In the genomic region with DNA sequence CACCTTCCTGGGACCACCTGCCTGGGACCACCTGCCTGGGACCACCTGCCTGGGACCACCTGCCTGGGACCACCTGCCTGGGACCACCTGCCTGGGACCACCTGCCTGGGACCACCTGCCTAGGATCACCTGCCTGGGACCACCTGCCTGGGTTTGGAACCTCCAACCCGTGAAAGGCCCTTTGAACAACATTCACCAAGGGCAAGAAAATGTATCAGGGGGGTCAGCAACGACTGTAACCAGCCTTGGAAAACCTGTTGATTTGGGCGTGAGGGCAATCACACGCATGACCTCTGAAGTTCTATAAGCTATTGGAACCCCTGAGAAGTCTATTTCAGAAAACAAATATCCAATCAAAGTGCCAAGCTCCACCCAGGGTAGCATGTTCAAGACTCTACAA, we compare ENCODE assay signal across 23 mouse cellular contexts. TPM values are rescaled to one million over a fixed set of nuclear protein-coding genes. Genes with fewer than 3 reads are reported as not detected.
DNase-seq lines count a peak whose midpoint lies in the region; ATAC-seq and TF ChIP-seq lines count a peak whose summit lies in the region.
"Had no signal": no experiment of that assay in that cellular context is flagged by ENCODE, and none has a peak within 500 bp of the region (broad histone marks: within the 10 kb centered on the region; RNA-seq: fewer than 3 reads in every experiment).

No protein-coding gene starts in this region.

- H3K9me3 ChIP-seq in heart, embryonic 10.5 days, result no peaks in the 10 kb centered on the region
- H3K9me3 ChIP-seq in heart, embryonic 15.5 days (replicated peaks), result no peaks in the 10 kb centered on the region
- H3K9me3 ChIP-seq in limb, embryonic 13.5 days, result no peaks in the 10 kb centered on the region
- no peaks in the 10 kb centered on the region for H3K9me3 ChIP-seq in limb, embryonic 10.5 days (replicated peaks)
- H3K9me3 ChIP-seq in limb, embryonic 14.5 days (ENCODE audit: control insufficient read depth, low read length), result no peaks in the 10 kb centered on the region
- no peaks in the 10 kb centered on the region for H3K9me3 ChIP-seq in forebrain, embryonic 16.5 days (ENCODE audit: control insufficient read depth, low read length)
- H3K9me3 ChIP-seq: embryonic facial prominence, embryonic 12.5 days; G1E; midbrain, embryonic 15.5 days had no signal

- no peak for ATAC-seq in heart, embryonic 15.5 days (replicated peaks; ENCODE audit: insufficient number of reproducible peaks, insufficient read depth, low FRiP score, low read depth)
- no peak for ATAC-seq in limb, embryonic 13.5 days (ENCODE audit: low FRiP score, low read depth)
- no peak for ATAC-seq in limb, embryonic 14.5 days (ENCODE audit: low FRiP score, low read depth)
- ATAC-seq in forebrain, embryonic 16.5 days, result no peak
- ATAC-seq: forebrain, embryonic 14.5 days; intestine, postnatal 0 days; midbrain, embryonic 15.5 days had no signal

- DNase-seq in heart, embryonic 10.5 days (ENCODE audit: low spot score), result no peak
- DNase-seq in heart, adult 9 months (ENCODE audit: low spot score in 2 of 2), result no peak
- DNase-seq in heart, postnatal 14 days, result no peak
- DNase-seq in limb, embryonic 10.5 days (ENCODE audit: low spot score), result no peak
- no peak for DNase-seq in limb, embryonic 14.5 days (ENCODE audit: low spot score)
- DNase-seq: adrenal gland, adult 8-10 months; cerebellum, adult 11 months; cerebellum, adult 9-11 months; embryo, embryonic 11 days; gastrocnemius, postnatal 25 days; lung, postnatal 36 days; right cerebral cortex, postnatal 25 days; spleen, adult 18-20 months; thymus, postnatal 14 days had no signal

- H3K9ac ChIP-seq in heart, embryonic 15.5 days, result no peak overlapping the region
- H3K9ac ChIP-seq in limb, embryonic 13.5 days, result no peak overlapping the region
- no peak overlapping the region for H3K9ac ChIP-seq in limb, embryonic 14.5 days (ENCODE audit: low read depth, low read length, severe bottlenecking)
- no peak overlapping the region for H3K9ac ChIP-seq in forebrain, embryonic 16.5 days (replicated peaks; ENCODE audit: low read depth, low read length)
- H3K9ac ChIP-seq: embryonic facial prominence, embryonic 12.5 days; hindbrain, embryonic 14.5 days; midbrain, embryonic 15.5 days had no signal

- H3K4me1 ChIP-seq in heart, embryonic 10.5 days, result peaks cover 39% of the 10 kb centered on the region
- peaks cover 40% of the 10 kb centered on the region for H3K4me1 ChIP-seq in heart, embryonic 15.5 days (replicated peaks)
- H3K4me1 ChIP-seq in limb, embryonic 13.5 days, result peaks cover 12% of the 10 kb centered on the region
- H3K4me1 ChIP-seq in limb, embryonic 10.5 days, result peaks cover 28% of the 10 kb centered on the region
- peaks cover 3% of the 10 kb centered on the region; the same call in 1 of the 2 replicates for H3K4me1 ChIP-seq in limb, embryonic 14.5 days (ENCODE audit: control insufficient read depth, insufficient read depth, low read length)
- H3K4me1 ChIP-seq in forebrain, embryonic 16.5 days (replicated peaks; ENCODE audit: control insufficient read depth, insufficient read depth, low read length), result peaks cover 16% of the 10 kb centered on the region

- H3K36me3 ChIP-seq in heart, embryonic 10.5 days, result no peaks in the 10 kb centered on the region
- no peaks in the 10 kb centered on the region for H3K36me3 ChIP-seq in heart, embryonic 15.5 days
- no peaks in the 10 kb centered on the region for H3K36me3 ChIP-seq in limb, embryonic 13.5 days
- no peaks in the 10 kb centered on the region for H3K36me3 ChIP-seq in limb, embryonic 10.5 days
- H3K36me3 ChIP-seq in limb, embryonic 14.5 days (ENCODE audit: control insufficient read depth, insufficient read depth, low read length), result no peaks in the 10 kb centered on the region
- no peaks in the 10 kb centered on the region for H3K36me3 ChIP-seq in forebrain, embryonic 16.5 days (ENCODE audit: control insufficient read depth, insufficient read depth)
- H3K36me3 ChIP-seq: embryonic facial prominence, embryonic 12.5 days; midbrain, embryonic 15.5 days had no signal

- H3K27me3 ChIP-seq in heart, embryonic 10.5 days (ENCODE audit: insufficient read depth, poor library complexity, severe bottlenecking), result peaks cover 10% of the 10 kb centered on the region; the same call in 1 of the 2 replicates
- H3K27me3 ChIP-seq in heart, embryonic 15.5 days, result no peaks in the 10 kb centered on the region
- peaks cover 18% of the 10 kb centered on the region for H3K27me3 ChIP-seq in limb, embryonic 13.5 days
- H3K27me3 ChIP-seq in limb, embryonic 10.5 days (ENCODE audit: low read depth, poor library complexity, severe bottlenecking), result peaks cover 32% of the 10 kb centered on the region
- H3K27me3 ChIP-seq in limb, embryonic 14.5 days (ENCODE audit: control insufficient read depth, insufficient read depth, low read length), result no peaks in the 10 kb centered on the region
- peaks cover 13% of the 10 kb centered on the region; the same call in 1 of the 2 replicates for H3K27me3 ChIP-seq in forebrain, embryonic 16.5 days (replicated peaks; ENCODE audit: control insufficient read depth, insufficient read depth, low read length)

- intact Hi-C loops in heart, postnatal 14 days (cut with DNase I), result no loop called here

- WGBS in heart, embryonic 10.5 days, result 74% methylated on average over 4 of the region's 4 CpGs
- WGBS in heart, embryonic 15.5 days, result 76% methylated on average over 4 of the region's 4 CpGs
- 75% methylated on average over 4 of the region's 4 CpGs for WGBS in limb, embryonic 13.5 days
- WGBS in limb, embryonic 10.5 days, result 83% methylated on average over 4 of the region's 4 CpGs
- WGBS in limb, embryonic 14.5 days, result 75% methylated on average over 4 of the region's 4 CpGs
- 84% methylated on average over 4 of the region's 4 CpGs for WGBS in forebrain, embryonic 16.5 days

- peak overlapping the region; percentile 95 for H3K4me2 ChIP-seq in heart, embryonic 15.5 days
- H3K4me2 ChIP-seq in limb, embryonic 13.5 days (replicated peaks), result 0 out of 2 replicates have a peak overlapping the region, but pooled peaks have one; percentile 97
- H3K4me2 ChIP-seq in limb, embryonic 14.5 days (replicated peaks; ENCODE audit: low read depth, low read length, severe bottlenecking), result peak overlapping the region; percentile 92; the same call in 1 of the 2 replicates
- H3K4me2 ChIP-seq in forebrain, embryonic 16.5 days (ENCODE audit: low read length), result no peak overlapping the region
- H3K4me2 ChIP-seq: embryonic facial prominence, embryonic 12.5 days; hindbrain, embryonic 14.5 days; midbrain, embryonic 15.5 days had no signal

- peak overlapping the region; percentile 81; the same call in 1 of the 2 replicates for H3K4me3 ChIP-seq in heart, embryonic 10.5 days
- H3K4me3 ChIP-seq in heart, embryonic 15.5 days, result peak overlapping the region; percentile 75
- H3K4me3 ChIP-seq in limb, embryonic 13.5 days, result no peak overlapping the region
- no peak overlapping the region for H3K4me3 ChIP-seq in limb, embryonic 10.5 days
- no peak overlapping the region for H3K4me3 ChIP-seq in limb, embryonic 14.5 days (replicated peaks; ENCODE audit: low read length)
- no peak overlapping the region for H3K4me3 ChIP-seq in forebrain, embryonic 16.5 days (replicated peaks; ENCODE audit: low read length)
- H3K4me3 ChIP-seq: embryonic facial prominence, embryonic 12.5 days; midbrain, embryonic 15.5 days had no signal

- no peak for TF ChIP-seq POLR2A in limb, embryonic 14.5 days (IDR thresholded peaks at IDR 0.05; ENCODE audit: borderline replicate concordance, extremely low read depth, insufficient read depth, insufficient read length)

- H3K27ac ChIP-seq in heart, embryonic 10.5 days, result no peak overlapping the region
- H3K27ac ChIP-seq in heart, embryonic 15.5 days, result no peak overlapping the region
- H3K27ac ChIP-seq in limb, embryonic 13.5 days, result no peak overlapping the region
- H3K27ac ChIP-seq in limb, embryonic 10.5 days, result no peak overlapping the region
- no peak overlapping the region for H3K27ac ChIP-seq in limb, embryonic 14.5 days (replicated peaks; ENCODE audit: low read depth, low read length)
- no peak overlapping the region for H3K27ac ChIP-seq in forebrain, embryonic 16.5 days (ENCODE audit: low read length)
- H3K27ac ChIP-seq: embryonic facial prominence, embryonic 12.5 days; hindbrain, embryonic 14.5 days; midbrain, embryonic 15.5 days had no signal

RNA-seq across cellular contexts. Expression of gene Itpr2, which starts 2.5 kb away (rescaled TPM):
- polyA plus RNA-seq in heart, embryonic 10.5 days (2016; fragmentation: Nextera tagmentation; extraction: Ambion mirVana), result 19.4 and 22.1 TPM in 2 replicates
- polyA plus RNA-seq in heart, embryonic 15.5 days (2015; fragmentation: Nextera tagmentation; extraction: Ambion mirVana), result 39.2 and 49.5 TPM in 2 replicates
- total RNA-seq in heart, postnatal 14 days (2021), result 10 to 100 TPM; 30.1 to 34.3 TPM
- polyA plus RNA-seq in limb, embryonic 13.5 days (2015; fragmentation: Nextera tagmentation; extraction: Ambion mirVana), result 10.2 and 13.3 TPM in 2 replicates
- polyA plus RNA-seq in limb, embryonic 10.5 days (2016; fragmentation: Nextera tagmentation; extraction: Ambion mirVana), result 3.7 and 3.8 TPM in 2 replicates
- polyA plus RNA-seq in limb, embryonic 14.5 days (2012; rRNA removed), result 4.6 and 4.7 TPM in 2 replicates
- 11.3 and 14.8 TPM in 2 replicates for polyA plus RNA-seq in limb, embryonic 14.5 days (2014; fragmentation: Nextera tagmentation; extraction: Ambion mirVana)
- polyA plus RNA-seq in forebrain, embryonic 16.5 days (2015; fragmentation: Nextera tagmentation; extraction: Ambion mirVana), result 4.7 and 6.1 TPM in 2 replicates

Comparison
In these comparisons a context has a peak if more than half of its experiments do, and no peak if none do; other contexts are left out.
1. H3K4me3 ChIP-seq: peak in heart, embryonic 10.5 days (single experiment) and heart, embryonic 15.5 days (single experiment); none in limb, embryonic 13.5 days (single experiment), limb, embryonic 10.5 days (single experiment), limb, embryonic 14.5 days (single experiment) and forebrain, embryonic 16.5 days (single experiment).